Mouse (Mus musculus): ENCODE data around the gene Gm42669. TPM values are rescaled to one million over a fixed set of nuclear protein-coding genes. Genes with fewer than 3 reads are reported as not detected.
A peak's percentile ranks its signal among the peaks of the same experiment; 100 is the strongest.

Gm42669 gene
- polyA plus RNA-seq, 2 experiments, result 0.02 to 0.06 TPM

- H3K9me3 ChIP-seq (ENCODE audit: control insufficient read depth, low read length), result no peaks in the 10 kb centered on the region
- no peaks in the 10 kb centered on the region for H3K36me3 ChIP-seq (replicated peaks; ENCODE audit: control insufficient read depth, insufficient read depth, low read depth)
- H3K4me3 ChIP-seq (ENCODE audit: insufficient read depth in 1 of 2, low read depth in 2 of 2, low read length in 2 of 2), result no peak overlapping the region
- TF ChIP-seq CTCF (IDR thresholded peaks at IDR 0.05; ENCODE audit: low read depth), result no peak
- peak; percentile 95 for TF ChIP-seq EP300 (IDR thresholded peaks at IDR 0.05; ENCODE audit: low read depth)
- H3K4me2 ChIP-seq (ENCODE audit: low read depth), result peak overlapping the region; percentile 50
- peak overlapping the region; percentile 87 for H3K27ac ChIP-seq
- peak; percentile 100 for ATAC-seq (ENCODE audit: insufficient read depth)
- peak; percentile 68 to 75 (median 74) for DNase-seq (ENCODE audit: low read depth in 3 of 3, low spot score in 3 of 3)
- H3K9ac ChIP-seq (replicated peaks), result peak overlapping the region; percentile 38
- peaks cover 18% of the 10 kb centered on the region in 2 experiments for H3K4me1 ChIP-seq (replicated peaks; ENCODE audit: control insufficient read depth in 2 of 2, insufficient read depth in 2 of 2, low read length in 1 of 2)
- WGBS (ENCODE audit: insufficient replicate concordance), result 19% methylated on average over 3 of the region's 3 CpGs
- no peaks in the 10 kb centered on the region; the same call in 1 of the 2 replicates for H3K27me3 ChIP-seq (ENCODE audit: control insufficient read depth, insufficient read depth, low read length)
These were observed 40.5 kb downstream of the Gm42669 start for GRCm38 (mm10) chr5:107547955-107548354.

GRCm38 (mm10) chr5:107548444-107548843, 41.0 kb downstream of the Gm42669 start:
- Histone ChIP-seq H3K4me2 (ENCODE audit: low read depth) (peak overlapping the region; percentile 43; the same call in 1 of the 2 replicates), H3K9ac (replicated peaks) (no peak overlapping the region; the same call in 1 of the 2 replicates), H3K27ac (peak overlapping the region; percentile 87), H3K9me3 (ENCODE audit: control insufficient read depth, low read length) (no peaks in the 10 kb centered on the region), H3K4me3 (ENCODE audit: insufficient read depth in 1 of 2, low read depth in 2 of 2, low read length in 2 of 2) (no peak overlapping the region), H3K4me1 (replicated peaks; ENCODE audit: control insufficient read depth in 2 of 2, insufficient read depth in 2 of 2, low read length in 1 of 2) (peaks cover 18% of the 10 kb centered on the region in 2 experiments), H3K27me3 (ENCODE audit: control insufficient read depth, insufficient read depth, low read length) (no peaks in the 10 kb centered on the region; the same call in 1 of the 2 replicates), H3K36me3 (replicated peaks; ENCODE audit: control insufficient read depth, insufficient read depth, low read depth) (no peaks in the 10 kb centered on the region)
- 69% methylated on average over 3 of the region's 3 CpGs for WGBS (ENCODE audit: insufficient replicate concordance)
- TF ChIP-seq CTCF (IDR thresholded peaks at IDR 0.05; ENCODE audit: low read depth) (no peak), EP300 (IDR thresholded peaks at IDR 0.05; ENCODE audit: low read depth) (no peak)
- DNase-seq (ENCODE audit: low read depth in 3 of 3, low spot score in 3 of 3) (no peak), ATAC-seq (ENCODE audit: insufficient read depth) (peak; percentile 57)

GRCm38 (mm10) chr5:107554336-107554735, 46.9 kb downstream of the Gm42669 start:
- no peak overlapping the region for H3K27ac ChIP-seq
- H3K9ac ChIP-seq (replicated peaks), result no peak overlapping the region
- H3K27me3 ChIP-seq (ENCODE audit: control insufficient read depth, insufficient read depth, low read length), result no peaks in the 10 kb centered on the region
- H3K4me2 ChIP-seq (ENCODE audit: low read depth), result no peak overlapping the region
- TF ChIP-seq EP300 (IDR thresholded peaks at IDR 0.05; ENCODE audit: low read depth) (no peak), CTCF (IDR thresholded peaks at IDR 0.05; ENCODE audit: low read depth) (no peak)
- no peak overlapping the region for H3K4me3 ChIP-seq (ENCODE audit: insufficient read depth in 1 of 2, low read depth in 2 of 2, low read length in 2 of 2)
- no peaks in the 10 kb centered on the region for H3K36me3 ChIP-seq (replicated peaks; ENCODE audit: control insufficient read depth, insufficient read depth, low read depth)
- H3K9me3 ChIP-seq (ENCODE audit: control insufficient read depth, low read length), result no peaks in the 10 kb centered on the region
- DNase-seq (ENCODE audit: low read depth in 3 of 3, low spot score in 3 of 3), result no peak
- no peak for ATAC-seq (ENCODE audit: insufficient read depth)
- 56% methylated on average over 5 of the region's 5 CpGs for WGBS (ENCODE audit: insufficient replicate concordance)
- H3K4me1 ChIP-seq (replicated peaks; ENCODE audit: control insufficient read depth in 2 of 2, insufficient read depth in 2 of 2, low read length in 1 of 2), result peaks cover 0 to 2% of the 10 kb centered on the region in 2 experiments; a peak in 1 of 4 replicates

DNA sequence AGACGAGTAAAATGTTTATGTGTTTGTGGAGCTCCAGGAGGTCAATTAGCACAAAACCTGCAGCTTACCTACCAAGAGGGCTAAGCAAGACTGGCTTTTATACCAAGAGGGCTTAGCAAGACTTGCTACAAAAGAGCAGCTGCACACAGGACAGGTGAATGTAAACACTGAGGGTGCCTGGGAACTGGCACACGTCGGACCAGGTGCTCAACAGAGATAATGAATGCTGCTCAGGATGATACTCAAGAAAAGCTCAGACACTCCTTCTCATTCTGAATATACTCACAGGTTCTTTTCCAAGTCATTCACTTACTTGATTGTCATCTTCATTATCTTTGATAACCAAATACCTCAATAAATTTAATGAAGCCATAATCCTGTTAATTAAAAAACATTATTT, 49.5 kb downstream of the Gm42669 start:
- Histone ChIP-seq H3K9ac (replicated peaks) (no peak overlapping the region), H3K4me3 (ENCODE audit: insufficient read depth in 1 of 2, low read depth in 2 of 2, low read length in 2 of 2) (no peak overlapping the region), H3K9me3 (ENCODE audit: control insufficient read depth, low read length) (no peaks in the 10 kb centered on the region), H3K27me3 (ENCODE audit: control insufficient read depth, insufficient read depth, low read length) (no peaks in the 10 kb centered on the region), H3K36me3 (replicated peaks; ENCODE audit: control insufficient read depth, insufficient read depth, low read depth) (no peaks in the 10 kb centered on the region), H3K4me2 (ENCODE audit: low read depth) (no peak overlapping the region), H3K4me1 (replicated peaks; ENCODE audit: control insufficient read depth in 2 of 2, insufficient read depth in 2 of 2, low read length in 1 of 2) (peaks cover 0 to 2% of the 10 kb centered on the region in 2 experiments; a peak in 1 of 4 replicates), H3K27ac (no peak overlapping the region)
- peak; percentile 79; the same call in 1 of the 2 replicates for ATAC-seq (ENCODE audit: insufficient read depth)
- DNase-seq (ENCODE audit: low read depth in 3 of 3, low spot score in 3 of 3), result peak in 2 of 3 experiments; percentile 27 to 36
- no peak for TF ChIP-seq CTCF (IDR thresholded peaks at IDR 0.05; ENCODE audit: low read depth)
- TF ChIP-seq EP300 (IDR thresholded peaks at IDR 0.05; ENCODE audit: low read depth), result peak; percentile 55
- WGBS (ENCODE audit: insufficient replicate concordance), result 58% methylated on average over 3 of the region's 3 CpGs

- Histone ChIP-seq H3K36me3 (replicated peaks; ENCODE audit: control insufficient read depth, insufficient read depth, low read depth) (no peaks in the 10 kb centered on the region), H3K27ac (no peak overlapping the region), H3K4me2 (ENCODE audit: low read depth) (no peak overlapping the region), H3K9ac (replicated peaks) (no peak overlapping the region), H3K27me3 (ENCODE audit: control insufficient read depth, insufficient read depth, low read length) (no peaks in the 10 kb centered on the region), H3K9me3 (ENCODE audit: control insufficient read depth, low read length) (no peaks in the 10 kb centered on the region), H3K4me1 (replicated peaks; ENCODE audit: control insufficient read depth in 2 of 2, insufficient read depth in 2 of 2, low read length in 1 of 2) (no peaks in the 10 kb centered on the region), H3K4me3 (ENCODE audit: insufficient read depth in 1 of 2, low read depth in 2 of 2, low read length in 2 of 2) (no peak overlapping the region)
- TF ChIP-seq CTCF (IDR thresholded peaks at IDR 0.05; ENCODE audit: low read depth) (no peak), EP300 (IDR thresholded peaks at IDR 0.05; ENCODE audit: low read depth) (no peak)
- 83% methylated on average over 9 of the region's 9 CpGs for WGBS (ENCODE audit: insufficient replicate concordance)
- DNase-seq (ENCODE audit: low read depth in 3 of 3, low spot score in 3 of 3) (no peak), ATAC-seq (ENCODE audit: insufficient read depth) (no peak)
These were observed 61.7 kb downstream of the Gm42669 start for GRCm38 (mm10) chr5:107569148-107569547.
